Mouse (Mus musculus) MEL (cell line): ENCODE measurements around the gene Cela1. TPM values are rescaled to one million over a fixed set of nuclear protein-coding genes. Genes with fewer than 3 reads are reported as not detected.

Source experiments
- DNase-seq: peaks from one replicate; pipeline ENCODE4 v3.0.0; 2011; ENCODE audit warnings: low read depth, low spot score
- H3K27ac ChIP-seq: 2 replicates; pipeline ENCODE4 v1.5.1; 2012; ENCODE audit warnings: low read depth, mild to moderate bottlenecking, control low read depth, low read length, moderate library complexity; ENCODE audit not compliant: control insufficient read depth
- H3K27me3 ChIP-seq, 2 experiments: fragments of 150-350 bp in 1 of 2; sonication (generic) in 1 of 2; 2 replicates each; pipeline ENCODE4 v1.6.1; 2012; ENCODE audit warnings: low read length in 2 of 2, mild to moderate bottlenecking in 2 of 2, improper control_type of control experiment in 1 of 2, moderate library complexity in 1 of 2; ENCODE audit not compliant: insufficient read depth in 2 of 2, control insufficient read depth in 1 of 2
- H3K36me3 ChIP-seq, 2 experiments: 2 replicates each; pipeline ENCODE4 v1.6.1; 2012 to 2014; ENCODE audit warnings: low read length in 2 of 2, improper control_type of control experiment in 1 of 2, inconsistent platforms in 1 of 2, mild to moderate bottlenecking in 1 of 2; ENCODE audit not compliant: insufficient read depth in 2 of 2, control insufficient read depth in 1 of 2
- H3K4me1 ChIP-seq, 2 experiments: fragments of 150-350 bp in 1 of 2; sonication (generic) in 1 of 2; 2 replicates each; pipeline ENCODE4 v1.6.1; 2012; ENCODE audit warnings: low read length in 2 of 2, improper control_type of control experiment in 1 of 2, mild to moderate bottlenecking in 1 of 2; ENCODE audit not compliant: insufficient read depth in 2 of 2, control insufficient read depth in 1 of 2
- H3K4me3 ChIP-seq, 2 experiments: fragments of 150-350 bp in 1 of 2; sonication (generic) in 1 of 2; 2 replicates each; pipeline ENCODE4 v1.5.1; 2012; ENCODE audit warnings: low read depth in 2 of 2, low read length in 2 of 2, mild to moderate bottlenecking in 2 of 2, moderate library complexity in 2 of 2, control low read depth in 1 of 2, improper control_type of control experiment in 1 of 2; ENCODE audit not compliant: control insufficient read depth in 1 of 2, insufficient read depth in 1 of 2
- H3K79me2 ChIP-seq: 2 replicates; pipeline ENCODE4 v1.6.1; 2012; ENCODE audit warnings: mild to moderate bottlenecking, low read length, moderate library complexity; ENCODE audit not compliant: control insufficient read depth, poor library complexity, insufficient read depth
- H3K9ac ChIP-seq: 2 replicates; pipeline ENCODE4 v1.6.1; 2012; ENCODE audit warnings: low read depth, mild to moderate bottlenecking, control low read depth, low read length, moderate library complexity; ENCODE audit not compliant: control insufficient read depth, poor library complexity, severe bottlenecking
- H3K9me3 ChIP-seq: fragments of 150-350 bp; sonication (generic); replicated peaks from 2 replicates; pipeline ENCODE4 v1.6.1; 2012; ENCODE audit warnings: mild to moderate bottlenecking, low read length, improper control_type of control experiment, moderate library complexity; ENCODE audit not compliant: insufficient read depth
- CHD2 ChIP-seq: IDR thresholded peaks from 2 replicates; pipeline ENCODE4 v1.6.1; 2011; ENCODE audit warnings: low read length, improper control_type of control experiment
- CTCF ChIP-seq, 3 experiments: IDR thresholded peaks in 2 of 3; conservative IDR thresholded peaks in 1 of 3; 2 replicates each; pipeline ENCODE4 v1.5.1; 2011 to 2012; ENCODE audit warnings: low read length in 3 of 3, low read depth in 2 of 3, mild to moderate bottlenecking in 2 of 3, improper control_type of control experiment in 1 of 3, inconsistent platforms in 1 of 3, mixed read lengths in 1 of 3, moderate library complexity in 1 of 3; ENCODE audit not compliant: control insufficient read depth in 1 of 3, insufficient read depth in 1 of 3, poor library complexity in 1 of 3, severe bottlenecking in 1 of 3
- E2F4 ChIP-seq: IDR thresholded peaks from 2 replicates; pipeline ENCODE4 v1.6.1; 2011; ENCODE audit warnings: low read depth, low read length, improper control_type of control experiment, borderline replicate concordance
- ETS1 ChIP-seq: IDR thresholded peaks from 2 replicates; pipeline ENCODE4 v1.6.1; 2012; ENCODE audit warnings: low read depth, mild to moderate bottlenecking, inconsistent platforms, low read length, improper control_type of control experiment, moderate library complexity
- KAT2A ChIP-seq: conservative IDR thresholded peaks from 2 replicates; pipeline ENCODE4 v1.6.1; 2012; ENCODE audit warnings: low read depth, low read length, improper control_type of control experiment, inconsistent platforms
- MAFK ChIP-seq: IDR thresholded peaks from 2 replicates; pipeline ENCODE4 v1.6.1; 2011; ENCODE audit warnings: low read depth, mild to moderate bottlenecking, low read length, improper control_type of control experiment, borderline replicate concordance
- MYB ChIP-seq: IDR thresholded peaks from 2 replicates; pipeline ENCODE4 v1.6.1; 2011; ENCODE audit warnings: mild to moderate bottlenecking, low read depth, low read length, improper control_type of control experiment
- NELFE ChIP-seq: IDR thresholded peaks from 2 replicates; pipeline ENCODE4 v1.6.1; 2011; ENCODE audit warnings: low read depth, low read length, improper control_type of control experiment
- NRF1 ChIP-seq: IDR thresholded peaks from 2 replicates; pipeline ENCODE4 v1.6.1; 2014; ENCODE audit warnings: low read depth, mild to moderate bottlenecking, inconsistent platforms, low read length, improper control_type of control experiment, moderate library complexity; ENCODE audit not compliant: poor library complexity, insufficient read depth, severe bottlenecking
- POLR2A ChIP-seq, 2 experiments: IDR thresholded peaks; 2 replicates each; pipeline ENCODE4 v1.6.1; 2011 to 2012; ENCODE audit warnings: low read length in 2 of 2, mild to moderate bottlenecking in 2 of 2, control low read depth in 1 of 2, improper control_type of control experiment in 1 of 2, low read depth in 1 of 2, moderate library complexity in 1 of 2; ENCODE audit not compliant: control insufficient read depth in 1 of 2, insufficient read depth in 1 of 2, poor library complexity in 1 of 2
- TCF12 ChIP-seq: IDR thresholded peaks from 2 replicates; pipeline ENCODE4 v1.6.1; 2014; ENCODE audit warnings: low read depth, mild to moderate bottlenecking, inconsistent platforms, low read length, improper control_type of control experiment, moderate library complexity
- ZKSCAN1 ChIP-seq: IDR thresholded peaks from 2 replicates; pipeline ENCODE4 v1.6.1; 2012; ENCODE audit warnings: low read depth, mild to moderate bottlenecking, inconsistent platforms, low read length, improper control_type of control experiment, moderate library complexity
- polyA plus RNA-seq, 2 experiments: library from polyadenylated mRNA; stranded (reverse) in 1 of 2; unstranded in 1 of 2; fragments of >175 nt in 1 of 2; fragments of >200 nt in 1 of 2; gene quantifications; 2 replicates each; pipeline versions ENCODE4 v1.2.1 to v1.2.4; 2012; ENCODE audit warnings: low replicate concordance in 2 of 2, low read depth in 1 of 2; ENCODE audit not compliant: insufficient read length in 2 of 2, insufficient read depth in 1 of 2, missing spikeins in 1 of 2
- total RNA-seq: library from RNA; depleted of rRNA; stranded (reverse); fragments of 300-350 nt; gene quantifications from 2 replicates; pipeline ENCODE4 v1.2.3, GENCODE M21; 2012

The Cela1 gene
- total and polyA plus RNA-seq, 3 experiments, result 51.4 to 60.3 TPM; not detected in 1

DNA sequence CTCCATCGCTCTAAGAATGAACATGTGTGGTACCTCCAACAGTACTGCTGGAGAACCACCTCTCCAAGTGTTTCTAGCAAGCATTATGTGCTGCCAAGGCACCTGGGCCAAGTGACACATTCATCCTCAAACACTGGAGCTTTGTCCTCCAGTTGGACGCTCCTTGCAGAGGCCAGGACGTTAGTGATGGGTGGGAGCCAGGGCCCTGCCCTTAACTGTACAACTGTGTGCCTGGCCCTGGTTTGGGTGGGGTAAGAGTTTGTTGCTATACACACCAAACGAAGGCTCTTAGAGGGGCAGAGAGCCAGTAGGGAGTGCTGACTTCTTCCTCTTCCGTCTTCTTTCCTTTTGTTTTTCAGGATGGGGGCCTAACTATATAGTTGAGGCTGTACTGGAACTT, 12.7 kb upstream of the Cela1 start:
- TF ChIP-seq CTCF (IDR thresholded peaks at IDR 0.05 in 2 of 3, conservative IDR thresholded peaks at IDR 0.05 in 1 of 3; ENCODE audit: control insufficient read depth in 1 of 3, insufficient read depth in 1 of 3, low read depth in 2 of 3, low read length in 3 of 3, poor library complexity in 1 of 3, severe bottlenecking in 1 of 3), result no peak
- Histone ChIP-seq H3K4me1 (peaks cover 6 to 28% of the 10 kb centered on the region in 2 experiments), H3K27me3 (no peaks in the 10 kb centered on the region), H3K9ac (no peak overlapping the region), H3K79me2 (no peaks in the 10 kb centered on the region), H3K4me3 (no peak overlapping the region), H3K36me3 (peaks cover 0 to 14% of the 10 kb centered on the region in 2 experiments; a peak in 3 of 4 replicates), H3K27ac (peak overlapping the region; percentile 65; the same call in 1 of the 2 replicates), H3K9me3 (no peaks in the 10 kb centered on the region)
- DNase-seq, result no peak

DNA sequence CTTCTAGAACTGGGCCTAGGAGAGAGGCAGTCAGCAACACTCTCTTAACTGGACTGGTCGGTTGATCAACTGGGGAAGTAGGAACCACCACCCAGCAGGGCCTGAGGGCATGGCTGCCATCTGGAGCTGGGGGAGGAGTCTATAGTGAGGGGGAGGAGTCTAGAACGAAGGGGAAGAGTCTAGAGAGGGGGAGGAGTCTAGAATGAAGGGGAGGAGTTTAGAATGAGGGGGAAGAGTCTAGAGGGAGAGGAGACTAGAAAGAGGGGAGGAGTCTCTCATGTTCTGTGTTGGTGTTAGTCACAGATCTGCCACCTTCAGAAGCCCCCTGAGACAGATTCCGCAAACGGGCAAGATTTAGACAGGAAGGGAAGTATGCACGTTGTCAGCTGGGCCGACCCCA, 11.7 kb upstream of the Cela1 start:
- Histone ChIP-seq H3K27me3 (no peaks in the 10 kb centered on the region), H3K36me3 (peaks cover 0 to 14% of the 10 kb centered on the region in 2 experiments; a peak in 3 of 4 replicates), H3K4me3 (no peak overlapping the region), H3K4me1 (peaks cover 6 to 28% of the 10 kb centered on the region in 2 experiments), H3K9me3 (no peaks in the 10 kb centered on the region), H3K9ac (no peak overlapping the region), H3K27ac (no peak overlapping the region), H3K79me2 (no peaks in the 10 kb centered on the region)
- TF ChIP-seq NRF1 (no peak), NELFE (no peak), MYB (no peak), POLR2A (IDR thresholded peaks at IDR 0.05; ENCODE audit: control insufficient read depth in 1 of 2, insufficient read depth in 1 of 2, low read depth in 1 of 2, low read length in 2 of 2, poor library complexity in 1 of 2) (peak in 1 of 2 experiments; percentile 24; a peak in 1 of 4 replicates), ETS1 (no peak)
- DNase-seq, result peak; percentile 77

DNA sequence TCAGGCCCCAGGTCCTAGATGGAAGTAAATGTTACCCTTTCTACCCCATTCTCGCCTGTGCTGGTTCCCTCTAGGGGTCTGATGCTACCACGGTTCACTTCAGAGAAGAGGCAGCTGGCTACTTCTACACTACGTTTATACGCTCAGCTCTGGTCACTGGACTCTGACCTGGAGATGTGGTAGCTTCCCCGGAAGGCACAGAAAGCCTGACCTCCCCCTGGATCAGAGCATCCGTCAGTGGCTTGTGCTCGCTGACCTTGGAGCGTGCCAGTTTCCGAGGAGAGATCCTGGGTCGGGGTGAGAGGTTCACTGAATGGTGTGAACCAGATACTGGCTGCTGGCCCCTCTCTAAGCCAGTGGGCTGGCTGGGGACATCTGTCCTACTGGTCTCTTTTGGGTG, 10.4 kb upstream of the Cela1 start:
- Histone ChIP-seq H3K27ac (no peak overlapping the region), H3K79me2 (no peaks in the 10 kb centered on the region), H3K4me3 (no peak overlapping the region), H3K4me1 (peaks cover 6 to 28% of the 10 kb centered on the region in 2 experiments), H3K27me3 (no peaks in the 10 kb centered on the region), H3K36me3 (peaks cover 0 to 14% of the 10 kb centered on the region in 2 experiments; a peak in 3 of 4 replicates), H3K9me3 (no peaks in the 10 kb centered on the region), H3K9ac (no peak overlapping the region)
- no peak for DNase-seq
- TF ChIP-seq MAFK (no peak), E2F4 (no peak), CTCF (IDR thresholded peaks at IDR 0.05 in 2 of 3, conservative IDR thresholded peaks at IDR 0.05 in 1 of 3; ENCODE audit: control insufficient read depth in 1 of 3, insufficient read depth in 1 of 3, low read depth in 2 of 3, low read length in 3 of 3, poor library complexity in 1 of 3, severe bottlenecking in 1 of 3) (no peak), CHD2 (no peak), KAT2A (no peak), TCF12 (no peak), ZKSCAN1 (no peak), NELFE (no peak)
